Comparison of ENCODE assay signal across 10 mouse cellular contexts in the genomic region with DNA sequence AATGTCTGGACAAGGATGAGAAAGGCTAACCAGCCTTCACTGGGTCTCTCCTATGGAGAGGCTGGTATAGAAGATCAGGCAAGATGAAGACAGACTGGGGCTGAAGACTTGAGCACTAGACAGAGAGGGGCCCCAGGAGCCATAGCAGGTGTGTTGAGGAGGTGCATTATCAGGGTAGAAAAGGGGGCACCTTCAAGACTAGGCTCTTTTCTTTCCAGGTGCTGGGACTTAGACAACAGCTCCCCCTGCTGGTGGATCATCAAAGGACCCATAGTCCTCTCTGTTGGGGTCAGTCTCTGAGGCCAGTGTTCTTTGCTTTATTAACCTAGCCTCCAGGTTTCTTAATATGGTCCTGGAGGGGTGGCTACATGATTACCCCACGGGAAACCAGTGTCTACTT. TPM values are rescaled to one million over a fixed set of nuclear protein-coding genes. Genes with fewer than 3 reads are reported as not detected.
DNase-seq lines count a peak whose midpoint lies in the region; ATAC-seq and TF ChIP-seq lines count a peak whose summit lies in the region.
"Had no signal": no experiment of that assay in that cellular context is flagged by ENCODE, and none has a peak within 500 bp of the region (broad histone marks: within the 10 kb centered on the region; RNA-seq: fewer than 3 reads in every experiment).

No protein-coding gene starts in this region.

- H3K4me3 ChIP-seq in intestine, postnatal 0 days (ENCODE audit: low read depth, low read length): no peak overlapping the region
- H3K4me3 ChIP-seq in liver, embryonic 16.5 days (ENCODE audit: low read depth, low read length): no peak overlapping the region

- DNase-seq in right cerebral cortex, postnatal 14 days: peak; percentile 61
- DNase-seq in right cerebral cortex, postnatal 36 days (ENCODE audit: low spot score in 2 of 2): no peak
- DNase-seq in adrenal gland, postnatal 14 days: peak; percentile 76
- DNase-seq in embryo, embryonic 9.5 days (ENCODE audit: extremely low spot score): peak; percentile 53
- peak; percentile 32 for DNase-seq in skeletal muscle tissue, adult 2 months (ENCODE audit: low read depth, low spot score)

- H3K4me2 ChIP-seq in intestine, postnatal 0 days (replicated peaks; ENCODE audit: low read depth): no peak overlapping the region
- H3K4me2 ChIP-seq in liver, embryonic 16.5 days (ENCODE audit: low read depth, low read length): no peak overlapping the region

- peak; percentile 89 for TF ChIP-seq CTCF in intestine, postnatal 0 days (IDR thresholded peaks at IDR 0.05; ENCODE audit: low read depth)

- H3K4me1 ChIP-seq in intestine, postnatal 0 days (replicated peaks; ENCODE audit: control insufficient read depth, insufficient read depth, low read length): no peaks in the 10 kb centered on the region
- peaks cover 19% of the 10 kb centered on the region for H3K4me1 ChIP-seq in liver, embryonic 16.5 days (ENCODE audit: control insufficient read depth, low read depth, low read length)

- 3% methylated on average over 1 of the region's 1 CpGs for WGBS in intestine, postnatal 0 days
- 0% methylated on average over 1 of the region's 1 CpGs for WGBS in liver, embryonic 16.5 days (ENCODE audit: insufficient replicate concordance)

- H3K27me3 ChIP-seq in intestine, postnatal 0 days (replicated peaks; ENCODE audit: control insufficient read depth, insufficient read depth, low read length): no peaks in the 10 kb centered on the region
- peaks cover 6% of the 10 kb centered on the region for H3K27me3 ChIP-seq in liver, embryonic 16.5 days (ENCODE audit: control insufficient read depth, insufficient read depth, low read depth, low read length)

- peak; percentile 63 for ATAC-seq in intestine, postnatal 0 days
- peak; percentile 51 for ATAC-seq in liver, embryonic 16.5 days (ENCODE audit: low read depth)
- ATAC-seq in inflammation-experienced regulatory T-cells, adult 6 months: no peak

- H3K9ac ChIP-seq in intestine, postnatal 0 days (ENCODE audit: low read depth, low read length): no peak overlapping the region
- H3K9ac ChIP-seq in liver, embryonic 16.5 days (ENCODE audit: low read depth, low read length): no peak overlapping the region

- no peaks in the 10 kb centered on the region for H3K36me3 ChIP-seq in intestine, postnatal 0 days (ENCODE audit: control insufficient read depth, insufficient read depth)
- H3K36me3 ChIP-seq in liver, embryonic 16.5 days (ENCODE audit: control insufficient read depth, insufficient read depth): no peaks in the 10 kb centered on the region

- H3K9me3 ChIP-seq in intestine, postnatal 0 days (ENCODE audit: control insufficient read depth): no peaks in the 10 kb centered on the region
- H3K9me3 ChIP-seq in liver, embryonic 16.5 days (replicated peaks; ENCODE audit: control insufficient read depth, low read length): no peaks in the 10 kb centered on the region

- no peak overlapping the region for H3K27ac ChIP-seq in intestine, postnatal 0 days (ENCODE audit: low read depth, low read length)
- no peak overlapping the region for H3K27ac ChIP-seq in liver, embryonic 16.5 days (ENCODE audit: low read length)

RNA-seq across cellular contexts. Expression of a gene that starts 7.8 kb away (rescaled TPM):
- total RNA-seq in adrenal gland, postnatal 14 days (2021): not detected in 2 replicates
- polyA plus RNA-seq in intestine, postnatal 0 days (2015; fragmentation: Nextera tagmentation; extraction: Ambion mirVana): 0.17 TPM in 1 of 2 replicates, not detected in the other
- not detected in 2 replicates for polyA plus RNA-seq in liver, embryonic 16.5 days (2015; fragmentation: Nextera tagmentation; extraction: Ambion mirVana)
- not detected for polyA plus RNA-seq in inflammation-experienced regulatory T-cells, adult 6 months (2017; shearing (Covaris generic))
- polyA plus RNA-seq: heart, embryonic 14.5 days; neural tube, embryonic 14.5 days had no signal

RNA-seq across cellular contexts. Expression of a gene that starts 47.7 kb away (rescaled TPM):
- 265 and 326 TPM in 2 replicates for total RNA-seq in adrenal gland, postnatal 14 days (2021)
- polyA plus RNA-seq in intestine, postnatal 0 days (2015; fragmentation: Nextera tagmentation; extraction: Ambion mirVana): 19.0 and 20.4 TPM in 2 replicates
- 75.9 and 78.9 TPM in 2 replicates for polyA plus RNA-seq in liver, embryonic 16.5 days (2015; fragmentation: Nextera tagmentation; extraction: Ambion mirVana)
- not detected for polyA plus RNA-seq in inflammation-experienced regulatory T-cells, adult 6 months (2017; shearing (Covaris generic))

Comparison
In these comparisons a context has a peak if more than half of its experiments do, and no peak if none do; other contexts are left out.
1. DNase-seq: peak in right cerebral cortex, postnatal 14 days (single experiment), adrenal gland, postnatal 14 days (single experiment), embryo, embryonic 9.5 days (single experiment) and skeletal muscle tissue, adult 2 months (single experiment); none in right cerebral cortex, postnatal 36 days (0 of 2).
2. RNA of a gene that starts 47.7 kb away (polyA plus RNA-seq): 75.9 to 78.9 TPM in liver, embryonic 16.5 days and 19.0 to 20.4 TPM in intestine, postnatal 0 days; not detected in inflammation-experienced regulatory T-cells, adult 6 months; every median in the first group is over 10 times any median in the second.